Mouse (Mus musculus): ENCODE data around the gene Gm10697.
"Not testable (repeated sequence)": the region's sequence is repeated elsewhere in the genome, so short reads cannot be mapped to it uniquely, and the experiment has no call there.

- TF ChIP-seq POLR2A (IDR thresholded peaks at IDR 0.05; ENCODE audit: control insufficient read depth, low read depth, low read length); CTCF (IDR thresholded peaks at IDR 0.05; ENCODE audit: control insufficient read depth, insufficient read depth, insufficient replicate concordance, low read depth, low read length): not testable (repeated sequence)
Observed at GRCm38 (mm10) chr3:94072544-94072943, at the start of gene Gm10697.
